Mouse (Mus musculus) midbrain, embryonic 11.5 days (tissue): ENCODE data around the gene A2ml1. TPM values are rescaled to one million over a fixed set of nuclear protein-coding genes. Genes with fewer than 3 reads are reported as not detected.
"Not testable (repeated sequence)": the region's sequence is repeated elsewhere in the genome, so short reads cannot be mapped to it uniquely, and the experiment has no call there.

Experiments used
- ATAC-seq: fragments of 200-750 bp; cut with Nextera tagmentation; 2 replicates; pipeline ENCODE4 v1.8.0; 2017; ENCODE audit warnings: moderate TSS enrichment, moderate library complexity; ENCODE audit not compliant: low FRiP score
- DNase-seq: peaks from one replicate; pipeline ENCODE4 v3.0.0; 2015; ENCODE audit warnings: low spot score; ENCODE audit errors: missing footprints
- H3K27ac ChIP-seq: fragments of 300-500 bp; sonication (generic); 2 replicates; pipeline ENCODE4 v1.5.1; 2014; ENCODE audit warnings: low read depth, low read length
- H3K27me3 ChIP-seq: fragments of 300-500 bp; sonication (generic); 2 replicates; pipeline ENCODE4 v1.6.1; 2014; ENCODE audit warnings: mild to moderate bottlenecking, low read length, moderate library complexity, mixed read lengths; ENCODE audit not compliant: control insufficient read depth, insufficient read depth
- H3K36me3 ChIP-seq: fragments of 300-500 bp; sonication (generic); 2 replicates; pipeline ENCODE4 v1.6.1; 2014; ENCODE audit warnings: mild to moderate bottlenecking, low read length, moderate library complexity, mixed read lengths; ENCODE audit not compliant: control insufficient read depth, insufficient read depth
- H3K4me1 ChIP-seq: fragments of 300-500 bp; sonication (generic); 2 replicates; pipeline ENCODE4 v1.6.1; 2014; ENCODE audit warnings: low read length; ENCODE audit not compliant: control insufficient read depth, insufficient read depth
- H3K4me2 ChIP-seq: fragments of 300-500 bp; sonication (generic); 2 replicates; pipeline ENCODE4 v1.6.1; 2014; ENCODE audit warnings: mild to moderate bottlenecking, moderate library complexity
- H3K4me3 ChIP-seq: fragments of 300-500 bp; sonication (generic); 2 replicates; pipeline ENCODE4 v1.5.1; 2014; ENCODE audit warnings: low read depth, low read length
- H3K9ac ChIP-seq: fragments of 300-500 bp; sonication (generic); 2 replicates; pipeline ENCODE4 v1.6.1; 2014; ENCODE audit warnings: low read length
- H3K9me3 ChIP-seq: fragments of 300-500 bp; sonication (generic); 2 replicates; pipeline ENCODE4 v1.6.1; 2016; ENCODE audit warnings: low read length; ENCODE audit not compliant: control insufficient read depth
- WGBS: fragments of 180-500 bp; shearing (Covaris S2); extraction: QIAGEN DNeasy Blood & Tissue Kit; methylation state at CpG from one replicate; pipeline ENCODE4 v1.1.7; 2014; 5-methylcytosine and 5-hydroxymethylcytosine counted together
- polyA plus RNA-seq: library from polyadenylated mRNA; unstranded; fragments of >200 nt; fragmentation: Nextera tagmentation; extraction: Ambion mirVana; gene quantifications from 2 replicates; pipeline ENCODE4 v1.2.1, GENCODE M21; 2014

A2ml1 gene
- polyA plus RNA-seq = not detected in 2 replicates

DNA sequence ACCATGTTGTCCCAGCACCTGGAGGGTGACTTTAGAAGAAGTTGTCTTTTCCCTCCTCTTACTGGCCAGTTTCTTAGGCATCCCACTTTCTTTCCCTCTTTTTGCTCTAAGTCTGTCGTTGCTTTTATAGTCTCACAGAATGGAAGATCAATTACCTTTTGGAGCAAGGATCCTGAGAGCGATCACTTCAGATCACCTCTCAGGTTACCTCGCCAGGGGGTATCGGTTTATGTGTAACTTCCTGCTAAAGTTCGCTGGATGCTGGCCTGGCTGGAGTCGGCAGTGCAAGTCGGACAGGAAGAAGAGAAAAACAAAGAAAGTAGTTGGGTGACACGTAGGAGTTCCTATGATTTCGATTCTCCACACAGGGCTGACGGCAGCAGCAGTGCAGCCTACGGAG lies at the start of gene A2ml1:
Gene A2ml1 (minus strand): TSS at position 101 of the 400 bp plus-strand sequence.
- no peaks in the 10 kb centered on the region for H3K9me3 ChIP-seq
- no peaks in the 10 kb centered on the region for H3K4me1 ChIP-seq
- no peak within 1 kb of the TSS for H3K27ac ChIP-seq
- H3K27me3 ChIP-seq = no peaks in the 10 kb centered on the region
- H3K4me2 ChIP-seq = no peak within 1 kb of the TSS
- DNase-seq (no peak), ATAC-seq (no peak)
- WGBS = 79% methylated on average over 11 of the region's 11 CpGs
- H3K36me3 ChIP-seq = no peaks in the 10 kb centered on the region
- no peak within 1 kb of the TSS for H3K9ac ChIP-seq
- H3K4me3 ChIP-seq = no peak within 1 kb of the TSS

DNA sequence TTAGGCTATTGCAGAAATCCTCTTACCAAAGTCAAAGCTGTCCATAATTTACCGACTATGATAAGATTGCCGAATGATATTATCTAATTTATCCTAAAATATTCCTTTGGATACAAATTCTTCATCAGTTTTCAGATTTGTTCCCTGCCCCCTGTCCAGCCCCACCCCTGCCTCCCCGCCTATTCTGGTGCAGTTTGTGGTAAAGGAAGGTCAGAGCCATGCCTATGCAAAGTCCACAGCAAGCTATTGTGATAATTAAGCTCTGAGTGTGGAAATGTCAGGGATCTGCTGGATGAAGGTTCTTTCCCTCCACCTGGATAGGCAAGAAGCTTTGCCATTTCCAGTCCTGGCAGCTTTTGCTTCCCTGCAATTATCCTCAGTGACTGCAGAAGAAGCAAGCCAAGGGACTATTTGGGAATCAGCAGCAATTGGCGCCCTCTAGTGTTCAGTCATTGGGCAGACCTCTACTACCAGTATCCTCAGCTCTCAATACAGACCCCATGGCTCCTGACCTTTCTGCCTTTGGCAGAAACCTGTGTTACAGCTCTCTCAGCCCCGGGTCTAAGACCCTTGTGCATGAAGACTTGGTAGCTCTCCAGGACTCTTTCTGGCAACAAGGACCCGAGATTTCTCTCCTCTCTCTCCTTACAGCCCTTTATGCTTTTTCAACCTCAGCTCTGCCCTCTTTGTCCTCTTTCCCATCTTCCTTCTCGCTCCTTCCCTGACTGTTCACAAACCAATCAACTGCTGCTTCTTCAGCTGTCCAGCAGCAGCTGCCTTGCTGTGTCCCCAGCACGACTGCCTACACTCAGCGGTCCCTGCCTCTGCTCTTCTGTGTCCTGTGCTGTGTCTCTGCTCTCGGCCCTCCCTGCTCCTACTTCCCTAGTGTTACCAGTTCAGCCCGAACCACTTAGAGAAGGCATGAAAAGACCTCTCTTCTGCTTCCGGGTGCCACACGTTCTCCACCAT lies 48.6 kb upstream of the A2ml1 start:
- not testable (repeated sequence) for H3K36me3 ChIP-seq, H3K9ac ChIP-seq, H3K4me3 ChIP-seq, H3K4me2 ChIP-seq, H3K4me1 ChIP-seq, H3K27me3 ChIP-seq, H3K27ac ChIP-seq, H3K9me3 ChIP-seq
- ATAC-seq (peak; percentile 94), DNase-seq (peak; percentile 93)
- WGBS = 59% methylated on average over 12 of the region's 13 CpGs

DNA sequence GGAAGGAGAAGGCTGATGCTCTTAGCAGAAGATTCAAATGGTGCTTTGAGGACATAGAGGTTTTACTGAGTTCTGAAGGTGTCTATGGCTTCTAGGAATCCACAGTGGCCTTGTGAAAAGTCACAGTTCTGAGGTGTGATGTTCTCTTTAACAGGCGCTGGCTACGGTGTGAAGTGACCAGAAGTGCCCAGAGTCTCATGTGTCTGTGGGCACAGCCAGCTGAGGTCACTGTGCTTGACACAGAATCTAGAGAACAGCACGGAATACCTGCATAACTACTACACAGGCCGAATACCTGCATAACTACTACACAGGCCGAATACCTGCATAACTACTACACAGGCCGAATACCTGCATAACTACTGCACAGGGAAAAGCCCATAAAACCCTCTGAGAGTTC lies 43.8 kb upstream of the A2ml1 start:
- not testable (repeated sequence) for H3K4me3 ChIP-seq, H3K4me2 ChIP-seq, H3K9me3 ChIP-seq, H3K27ac ChIP-seq, H3K4me1 ChIP-seq, ATAC-seq, H3K36me3 ChIP-seq, H3K27me3 ChIP-seq, H3K9ac ChIP-seq, DNase-seq
- 92% methylated on average over 6 of the region's 6 CpGs for WGBS

DNA sequence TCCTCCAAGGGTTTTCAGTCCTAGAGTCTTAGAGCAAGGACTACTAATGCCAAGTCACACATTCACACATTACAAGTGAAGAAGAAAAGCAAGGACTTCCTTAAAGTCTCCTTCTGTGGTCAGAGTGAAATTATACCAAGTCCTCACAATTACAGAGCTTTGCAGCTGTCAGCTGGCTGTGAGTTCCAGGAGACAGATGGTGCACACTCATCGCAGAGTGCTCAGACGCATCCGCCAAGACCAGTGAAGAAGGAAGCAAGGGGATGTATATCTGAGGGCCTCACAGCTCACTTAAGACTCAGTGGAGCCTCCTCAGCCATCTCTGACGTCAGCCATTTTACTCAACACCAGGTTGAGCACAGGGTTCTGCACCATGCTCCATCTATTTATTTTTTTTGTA lies 43.0 kb upstream of the A2ml1 start:
- Histone ChIP-seq H3K9me3 (no peaks in the 10 kb centered on the region), H3K4me2 (no peak overlapping the region), H3K4me3 (no peak overlapping the region), H3K27ac (no peak overlapping the region), H3K9ac (no peak overlapping the region), H3K27me3 (no peaks in the 10 kb centered on the region), H3K4me1 (no peaks in the 10 kb centered on the region), H3K36me3 (no peaks in the 10 kb centered on the region)
- ATAC-seq = no peak
- 91% methylated on average over 4 of the region's 4 CpGs for WGBS
- no peak for DNase-seq

DNA sequence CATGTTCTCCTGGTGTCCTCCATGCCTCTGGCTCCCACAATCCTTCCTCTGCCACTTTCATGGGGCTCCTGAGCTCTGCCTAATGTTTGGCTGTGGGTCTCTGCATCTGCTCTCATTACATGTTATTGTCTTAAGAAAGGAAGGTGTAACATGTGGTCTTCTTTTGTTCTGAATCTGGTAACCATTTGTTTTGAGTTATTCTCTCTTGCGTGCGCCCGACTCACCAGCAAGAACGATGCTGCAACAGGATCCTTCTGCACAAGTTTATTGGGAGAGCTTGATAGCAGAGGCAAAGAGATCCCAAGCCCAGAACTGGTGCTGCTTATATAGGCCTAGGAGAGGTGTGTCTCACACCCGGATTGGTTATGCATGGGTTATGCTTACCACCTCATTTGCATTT lies 42.0 kb upstream of the A2ml1 start, which contains the start of gene Klrb1a:
Gene Klrb1a (minus strand): TSS at position 101 of the 400 bp plus-strand sequence.
- not testable (repeated sequence) for DNase-seq, H3K27ac ChIP-seq, H3K9me3 ChIP-seq, H3K4me3 ChIP-seq, H3K4me2 ChIP-seq, H3K4me1 ChIP-seq, H3K9ac ChIP-seq, ATAC-seq, H3K36me3 ChIP-seq, H3K27me3 ChIP-seq
- WGBS = 94% methylated on average over 5 of the region's 5 CpGs

DNA sequence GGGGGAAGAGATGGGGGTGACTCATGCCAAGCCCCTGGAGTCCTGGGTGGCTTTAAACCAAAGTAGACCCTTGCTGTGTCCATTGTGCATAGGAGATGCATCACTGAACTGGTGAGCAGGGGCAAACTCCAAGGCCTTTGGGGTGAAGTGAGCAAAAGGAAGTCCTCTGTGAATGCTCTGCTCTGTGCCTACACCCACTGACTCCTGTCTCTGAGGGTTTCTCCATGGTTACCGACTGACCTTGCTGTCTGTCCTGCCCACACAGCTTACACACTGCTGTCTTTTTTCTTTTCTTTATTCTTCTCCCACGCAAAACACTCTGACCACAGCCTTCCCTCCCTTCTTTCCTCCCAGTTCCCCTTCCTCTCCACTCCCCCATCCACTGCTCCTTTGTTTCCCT lies 41.3 kb upstream of the A2ml1 start:
- 69% methylated on average over 2 of the region's 2 CpGs for WGBS
- Histone ChIP-seq H3K9ac (no peak overlapping the region), H3K27ac (no peak overlapping the region), H3K4me1 (no peaks in the 10 kb centered on the region), H3K36me3 (no peaks in the 10 kb centered on the region), H3K4me3 (no peak overlapping the region), H3K4me2 (no peak overlapping the region), H3K9me3 (no peaks in the 10 kb centered on the region), H3K27me3 (no peaks in the 10 kb centered on the region)
- no peak for DNase-seq
- ATAC-seq = no peak

DNA sequence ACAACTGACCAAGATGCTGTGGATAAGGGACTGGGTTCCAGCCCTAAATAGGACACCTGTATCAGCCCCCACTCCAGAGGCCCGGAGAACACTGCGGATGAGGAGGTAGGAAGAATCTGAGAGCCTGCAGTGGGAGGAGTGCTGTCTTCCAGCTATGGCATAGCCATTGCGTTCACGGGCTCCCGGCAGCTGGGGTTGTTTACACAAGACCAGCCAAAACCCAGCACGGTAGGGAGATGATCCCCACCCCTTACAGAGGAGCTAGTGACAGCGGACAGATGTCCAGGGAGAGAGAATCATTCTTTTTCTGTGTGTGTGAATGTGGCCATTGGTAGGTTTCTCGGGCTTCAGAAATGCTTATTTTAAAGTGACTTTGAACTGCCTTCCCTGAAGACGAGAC lies 24.9 kb upstream of the A2ml1 start:
- Histone ChIP-seq H3K36me3 (no peaks in the 10 kb centered on the region), H3K9ac (no peak overlapping the region), H3K9me3 (no peaks in the 10 kb centered on the region), H3K4me3 (no peak overlapping the region), H3K27me3 (no peaks in the 10 kb centered on the region), H3K4me1 (no peaks in the 10 kb centered on the region), H3K27ac (no peak overlapping the region), H3K4me2 (no peak overlapping the region)
- no peak for DNase-seq
- 67% methylated on average over 9 of the region's 9 CpGs for WGBS
- peak; percentile 60; the same call in 1 of the 2 replicates for ATAC-seq

DNA sequence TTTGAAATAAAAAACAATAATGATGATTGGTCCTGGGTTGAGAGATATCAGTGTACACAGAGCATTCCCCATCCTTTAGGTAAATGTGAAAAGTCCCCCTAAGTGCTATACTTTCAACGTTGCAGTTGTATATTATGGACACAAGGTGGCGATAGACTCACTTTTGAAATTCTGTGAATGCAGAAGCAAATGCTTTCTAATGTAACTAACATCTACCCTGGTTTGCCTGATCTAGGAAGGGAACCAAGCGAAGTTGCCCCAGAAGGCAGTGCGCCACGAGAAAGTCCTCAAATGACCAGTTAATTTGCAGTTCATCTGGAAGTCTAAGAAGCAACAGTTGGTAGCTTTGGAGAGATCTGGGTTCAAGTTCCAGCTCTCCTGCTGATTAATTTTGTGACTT lies 23.1 kb upstream of the A2ml1 start:
- no peak; the same call in 1 of the 2 replicates for ATAC-seq
- Histone ChIP-seq H3K27ac (no peak overlapping the region), H3K9me3 (no peaks in the 10 kb centered on the region), H3K4me2 (no peak overlapping the region), H3K9ac (no peak overlapping the region), H3K4me3 (no peak overlapping the region), H3K4me1 (no peaks in the 10 kb centered on the region), H3K36me3 (no peaks in the 10 kb centered on the region), H3K27me3 (no peaks in the 10 kb centered on the region)
- WGBS = 49% methylated on average over 5 of the region's 5 CpGs
- DNase-seq = no peak

DNA sequence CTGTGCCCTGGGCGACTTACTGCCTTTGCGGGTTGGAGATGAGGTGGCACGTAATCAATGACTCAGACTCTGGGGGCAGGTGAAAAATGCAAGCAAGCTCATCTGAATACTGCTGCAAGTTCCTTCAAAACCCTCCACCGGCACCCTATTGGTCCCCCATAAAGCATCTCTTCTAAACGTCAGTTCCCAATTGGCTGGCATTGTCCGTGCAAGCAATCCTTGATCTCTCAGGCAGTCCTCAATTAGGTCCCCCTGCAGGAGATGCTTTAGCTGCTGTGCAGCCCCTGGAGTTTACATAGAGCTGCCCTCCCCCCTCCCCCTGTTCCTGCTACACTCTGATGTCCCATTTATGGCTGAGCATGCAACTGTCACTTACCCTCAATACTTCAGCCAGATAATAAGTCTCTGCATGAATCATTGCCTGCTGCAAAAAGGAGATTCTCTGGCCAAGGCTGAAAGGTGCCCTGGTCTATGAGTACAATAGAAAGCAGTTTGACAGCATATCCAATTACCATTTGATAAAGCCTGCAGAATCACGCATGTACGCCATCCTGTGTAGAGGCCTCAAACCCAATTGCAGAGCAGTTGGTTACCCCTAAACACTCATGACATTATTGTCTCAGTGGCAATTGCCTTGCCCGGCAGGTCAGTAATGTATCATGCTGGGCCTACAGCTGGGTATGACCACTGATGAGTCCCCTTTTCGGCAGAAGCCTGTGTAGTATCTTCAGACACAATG lies 21.2 kb upstream of the A2ml1 start:
- Histone ChIP-seq H3K4me3 (no peak overlapping the region), H3K4me1 (no peaks in the 10 kb centered on the region), H3K9me3 (no peaks in the 10 kb centered on the region), H3K27me3 (no peaks in the 10 kb centered on the region), H3K4me2 (no peak overlapping the region), H3K36me3 (no peaks in the 10 kb centered on the region), H3K9ac (no peak overlapping the region), H3K27ac (no peak overlapping the region)
- 58% methylated on average over 10 of the region's 10 CpGs for WGBS
- DNase-seq (no peak), ATAC-seq (peak; percentile 63)
